Mouse (Mus musculus): ENCODE measurements at regions not wholly inside any gene's neighbourhood (a gene's known extent, or its start where the extent isn't known, plus 50 kb on each side); places are given as distances from the start of the nearest gene placed in this dataset.
"Not testable (repeated sequence)": the region's sequence is repeated elsewhere in the genome, so short reads cannot be mapped to it uniquely, and the experiment has no call there.

DNA sequence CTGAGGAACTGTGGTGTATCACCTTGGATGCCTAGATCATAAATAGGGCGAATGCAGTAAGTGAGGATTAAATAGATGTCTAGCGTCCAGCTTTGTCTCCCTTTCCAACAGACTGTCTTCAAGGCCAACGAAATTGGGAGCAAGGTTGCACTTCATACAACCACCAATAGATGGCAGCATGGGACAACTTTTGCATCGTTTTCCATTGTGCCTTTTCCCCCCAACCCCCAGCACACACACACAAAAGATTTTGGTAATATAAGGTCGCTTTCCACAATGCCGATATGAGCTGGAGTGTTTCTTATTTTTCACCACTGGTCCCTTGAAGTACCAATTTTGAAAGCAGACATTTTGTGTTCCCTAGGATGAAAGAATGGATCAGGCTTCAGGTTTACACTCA lies 304.7 kb downstream of the BC048507 start:
- peak; percentile 5 to 23 for DNase-seq (ENCODE audit: low spot score in 2 of 2)

DNA sequence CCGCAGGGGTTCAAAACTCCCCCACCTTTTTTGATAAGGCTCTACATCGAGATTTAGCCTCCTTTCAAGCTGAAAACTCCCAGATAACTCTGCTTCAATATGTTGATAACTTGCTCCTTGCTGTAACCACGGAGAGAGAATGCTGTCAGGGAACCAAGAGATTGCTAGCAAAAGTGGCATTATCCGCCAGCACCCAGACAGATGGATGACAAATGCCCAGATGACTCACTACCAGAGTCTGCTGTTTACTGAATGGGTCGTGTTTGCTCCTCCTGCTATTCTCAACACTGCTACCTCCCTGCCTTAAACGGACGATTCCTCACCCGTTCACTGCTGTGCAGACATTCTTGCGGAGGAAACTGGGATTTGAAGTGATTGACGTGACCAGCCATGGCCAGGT lies 310.3 kb downstream of the BC048507 start:
- not testable (repeated sequence) for DNase-seq (ENCODE audit: low spot score in 2 of 2)

All from frontal cortex, postnatal 14 days (tissue).